Mouse (Mus musculus) kidney, embryonic 16.5 days (tissue): ENCODE measurements around the gene Caml. TPM values are rescaled to one million over a fixed set of nuclear protein-coding genes. Genes with fewer than 3 reads are reported as not detected.
"Not testable (repeated sequence)": the region's sequence is repeated elsewhere in the genome, so short reads cannot be mapped to it uniquely, and the experiment has no call there.

Experiments
- ATAC-seq: fragments of 200-750 bp; cut with Nextera tagmentation; 2 replicates; pipeline ENCODE4 v1.8.0; 2017; ENCODE audit warnings: moderate TSS enrichment; ENCODE audit not compliant: low FRiP score, low TSS enrichment
- H3K27ac ChIP-seq: fragments of 300-500 bp; sonication (generic); 2 replicates; pipeline ENCODE4 v1.5.1; 2014; ENCODE audit warnings: low read length
- H3K27me3 ChIP-seq: fragments of 300-500 bp; sonication (generic); 2 replicates; pipeline ENCODE4 v1.6.1; 2014; ENCODE audit warnings: low read length, control low read depth, mixed read lengths; ENCODE audit not compliant: insufficient read depth
- H3K36me3 ChIP-seq: fragments of 300-500 bp; sonication (generic); 2 replicates; pipeline ENCODE4 v1.6.1; 2014; ENCODE audit warnings: low read length, control low read depth, mixed read lengths; ENCODE audit not compliant: insufficient read depth
- H3K4me1 ChIP-seq: fragments of 300-500 bp; sonication (generic); 2 replicates; pipeline ENCODE4 v1.6.1; 2014; ENCODE audit warnings: low read length, control low read depth, mixed read lengths; ENCODE audit not compliant: insufficient read depth
- H3K4me2 ChIP-seq: fragments of 300-500 bp; sonication (generic); replicated peaks from 2 replicates; pipeline ENCODE4 v1.6.1; 2014; ENCODE audit warnings: low read depth, low read length
- H3K4me3 ChIP-seq: fragments of 300-500 bp; sonication (generic); 2 replicates; pipeline ENCODE4 v1.5.1; 2014; ENCODE audit warnings: mild to moderate bottlenecking, low read length
- H3K9ac ChIP-seq: fragments of 300-500 bp; sonication (generic); replicated peaks from 2 replicates; pipeline ENCODE4 v1.6.1; 2014; ENCODE audit warnings: low read length
- H3K9me3 ChIP-seq: fragments of 300-500 bp; sonication (generic); 2 replicates; pipeline ENCODE4 v1.6.1; 2016; ENCODE audit warnings: low read length, control low read depth
- WGBS: fragments of 180-500 bp; shearing (Covaris S2); extraction: QIAGEN DNeasy Blood & Tissue Kit; methylation state at CpG from one replicate; pipeline ENCODE4 v1.1.7; 2014; 5-methylcytosine and 5-hydroxymethylcytosine counted together
- polyA plus RNA-seq: library from polyadenylated mRNA; unstranded; fragments of >200 nt; fragmentation: Nextera tagmentation; extraction: Ambion mirVana; gene quantifications from 2 replicates; pipeline ENCODE4 v1.2.1, GENCODE M21; 2015

Caml gene
- polyA plus RNA-seq = 54.5 and 60.7 TPM in 2 replicates

DNA sequence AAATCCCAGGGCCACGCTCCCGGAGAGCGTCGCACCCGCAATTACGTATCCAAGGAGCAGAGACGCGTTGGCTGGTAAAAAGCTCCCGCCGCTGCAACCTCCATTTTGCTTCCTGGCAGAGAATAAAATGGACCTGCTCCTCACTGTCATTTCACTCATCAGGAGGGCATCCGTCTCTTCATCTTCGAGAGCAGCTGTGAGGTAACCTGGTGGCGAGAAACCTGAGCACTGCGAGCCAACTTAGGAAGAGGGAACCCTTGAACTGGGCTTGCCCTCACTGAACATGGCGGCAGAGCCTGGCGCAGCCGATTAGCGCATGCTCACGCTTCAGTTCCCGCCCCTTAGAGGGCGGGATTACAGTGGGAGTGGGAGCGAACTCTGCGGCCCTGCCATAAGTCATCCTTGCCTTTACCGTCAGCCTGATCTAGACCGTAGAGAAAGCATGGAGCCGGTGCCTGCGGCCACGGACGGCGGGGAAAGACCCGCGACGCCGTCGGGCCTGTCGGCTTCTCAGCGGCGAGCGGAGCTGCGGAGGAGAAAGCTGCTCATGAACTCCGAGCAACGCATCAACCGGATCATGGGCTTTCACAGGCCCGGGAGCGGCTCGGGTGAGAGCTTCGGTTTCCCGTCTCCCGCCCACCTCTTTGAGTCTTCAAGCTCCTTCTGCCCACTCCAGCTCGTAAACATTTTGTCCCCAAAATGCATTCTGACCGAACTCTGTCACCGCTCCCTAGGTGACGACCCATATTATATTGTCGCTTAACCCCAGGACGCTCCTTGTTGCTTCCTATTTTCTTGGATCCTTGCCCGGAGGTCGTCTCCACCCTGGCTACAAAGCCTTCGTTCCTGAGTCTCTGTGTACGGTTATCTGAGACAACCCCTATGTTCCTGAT lies at the start of gene Caml:
Gene Caml, plus strand, starts transcription at position 357 of the 893 bp plus-strand sequence.
- WGBS = under 1% methylated on average over 59 of the region's 59 CpGs
- H3K27me3 ChIP-seq = no peaks in the 10 kb centered on the region
- ATAC-seq = peak; percentile 99
- H3K4me2 ChIP-seq = peak within 1 kb of the TSS; percentile 64
- peaks cover 17% of the 10 kb centered on the region; the same call in 1 of the 2 replicates for H3K36me3 ChIP-seq
- H3K4me3 ChIP-seq = peak within 1 kb of the TSS; percentile 95
- peaks cover 14% of the 10 kb centered on the region for H3K4me1 ChIP-seq
- no peaks in the 10 kb centered on the region for H3K9me3 ChIP-seq
- H3K9ac ChIP-seq = peak within 1 kb of the TSS; percentile 92
- peak within 1 kb of the TSS; percentile 94 for H3K27ac ChIP-seq

- Histone ChIP-seq H3K4me1 (peaks cover 16% of the 10 kb centered on the region), H3K9ac (no peak within 1 kb of the TSS), H3K27ac (no peak within 1 kb of the TSS), H3K36me3 (no peaks in the 10 kb centered on the region), H3K27me3 (no peaks in the 10 kb centered on the region), H3K4me2 (no peak within 1 kb of the TSS), H3K4me3 (no peak within 1 kb of the TSS), H3K9me3 (0 out of 2 replicates have a peak, but pooled peaks cover 8% of the 10 kb centered on the region)
- no peak for ATAC-seq
- WGBS = 98% methylated on average over 2 of the region's 2 CpGs
Observed at GRCm38 (mm10) chr13:55573432-55573831, 49.4 kb upstream of the Caml start, which contains the start of gene Tmed9. TSS of gene Tmed9 (plus strand) at chr13:55573732.

- 69% methylated on average over 5 of the region's 5 CpGs for WGBS
- Histone ChIP-seq H3K36me3 (no peaks in the 10 kb centered on the region), H3K4me1 (peaks cover 11% of the 10 kb centered on the region), H3K27ac (no peak overlapping the region), H3K4me3 (no peak overlapping the region), H3K9ac (no peak overlapping the region), H3K27me3 (no peaks in the 10 kb centered on the region), H3K4me2 (no peak overlapping the region), H3K9me3 (peaks cover 13% of the 10 kb centered on the region; the same call in 1 of the 2 replicates)
- no peak for ATAC-seq
Observed at GRCm38 (mm10) chr13:55574321-55574720, 48.5 kb upstream of the Caml start.

GRCm38 (mm10) chr13:55575932-55576331 lies 46.9 kb upstream of the Caml start:
- no peak for ATAC-seq
- Histone ChIP-seq H3K27ac (no peak overlapping the region), H3K36me3 (no peaks in the 10 kb centered on the region), H3K4me1 (peaks cover 4% of the 10 kb centered on the region; the same call in 1 of the 2 replicates), H3K27me3 (no peaks in the 10 kb centered on the region), H3K9ac (no peak overlapping the region), H3K4me3 (no peak overlapping the region), H3K4me2 (no peak overlapping the region), H3K9me3 (peaks cover 13% of the 10 kb centered on the region; the same call in 1 of the 2 replicates)
- 58% methylated on average over 5 of the region's 5 CpGs for WGBS

DNA sequence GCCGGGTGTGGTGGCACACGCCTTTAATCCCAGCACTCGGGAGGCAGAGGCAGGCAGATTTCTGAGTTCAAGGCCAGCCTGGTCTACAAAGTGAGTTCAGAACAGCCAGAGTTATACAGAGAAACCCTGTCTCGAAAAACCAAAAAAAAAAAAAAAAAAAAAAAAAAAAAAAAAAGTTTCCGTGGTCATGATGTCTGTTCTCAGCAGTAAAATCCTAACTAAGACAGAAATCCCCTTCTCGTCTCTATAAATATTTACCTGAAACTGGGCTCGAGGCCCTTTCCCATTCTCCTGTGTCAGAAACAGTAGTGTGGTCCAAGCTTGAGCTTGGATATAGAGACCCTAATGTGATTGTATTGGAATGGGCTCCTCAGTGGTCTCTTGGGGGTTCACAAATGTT lies 45.9 kb upstream of the Caml start:
- not testable (repeated sequence) for H3K4me1 ChIP-seq, H3K4me2 ChIP-seq, H3K27me3 ChIP-seq, H3K27ac ChIP-seq, H3K9ac ChIP-seq, H3K36me3 ChIP-seq, ATAC-seq, H3K4me3 ChIP-seq
- peaks cover 13% of the 10 kb centered on the region; the same call in 1 of the 2 replicates for H3K9me3 ChIP-seq
- 84% methylated on average over 7 of the region's 7 CpGs for WGBS

- 82% methylated on average over 4 of the region's 4 CpGs for WGBS
- no peak overlapping the region for H3K4me3 ChIP-seq
- H3K9me3 ChIP-seq = peaks cover 13% of the 10 kb centered on the region; the same call in 1 of the 2 replicates
- no peak for ATAC-seq
- no peaks in the 10 kb centered on the region for H3K36me3 ChIP-seq
- H3K4me1 ChIP-seq = no peaks in the 10 kb centered on the region
- H3K4me2 ChIP-seq = no peak overlapping the region
- no peaks in the 10 kb centered on the region for H3K27me3 ChIP-seq
- H3K9ac ChIP-seq = no peak overlapping the region
- H3K27ac ChIP-seq = no peak overlapping the region
Observed at GRCm38 (mm10) chr13:55578086-55578485, 44.7 kb upstream of the Caml start.

DNA sequence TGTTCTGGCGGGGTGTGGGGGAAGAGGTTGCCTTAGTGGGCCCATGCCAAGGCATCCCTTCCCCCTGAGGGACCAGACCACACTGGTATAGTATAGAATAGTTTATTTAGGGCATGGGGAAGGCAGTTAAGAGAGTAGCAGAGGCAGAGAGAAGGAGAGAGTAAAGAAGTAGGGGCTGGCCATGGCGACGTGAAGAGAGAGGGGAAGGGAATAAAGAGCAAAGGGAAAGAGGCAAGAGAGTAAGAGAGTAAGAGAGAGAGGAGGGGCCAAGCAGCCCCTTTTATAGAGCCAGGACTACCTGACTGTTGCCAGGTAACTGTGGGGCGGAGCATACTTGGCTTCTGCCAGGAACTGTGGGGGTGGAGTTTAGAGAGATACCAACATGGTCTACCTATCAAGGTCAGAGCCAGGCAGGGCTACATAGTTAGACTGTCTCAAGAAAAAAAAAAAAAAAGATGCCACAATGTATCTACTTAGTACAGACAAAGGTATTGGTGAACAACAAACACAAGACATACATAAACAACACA lies 30.8 kb upstream of the Caml start:
- 79% methylated on average over 4 of the region's 4 CpGs for WGBS
- peak; percentile 50; the same call in 1 of the 2 replicates for ATAC-seq
- Histone ChIP-seq H3K4me2 (no peak overlapping the region), H3K27ac (no peak overlapping the region), H3K27me3 (peaks cover 5% of the 10 kb centered on the region; the same call in 1 of the 2 replicates), H3K4me1 (peaks cover 7% of the 10 kb centered on the region), H3K9ac (no peak overlapping the region), H3K9me3 (no peaks in the 10 kb centered on the region), H3K4me3 (no peak overlapping the region), H3K36me3 (peaks cover 21% of the 10 kb centered on the region)

- ATAC-seq = peak; percentile 99
- peaks cover 5% of the 10 kb centered on the region; the same call in 1 of the 2 replicates for H3K27me3 ChIP-seq
Observed at GRCm38 (mm10) chr13:55592512-55593253, 30.1 kb upstream of the Caml start.

DNA sequence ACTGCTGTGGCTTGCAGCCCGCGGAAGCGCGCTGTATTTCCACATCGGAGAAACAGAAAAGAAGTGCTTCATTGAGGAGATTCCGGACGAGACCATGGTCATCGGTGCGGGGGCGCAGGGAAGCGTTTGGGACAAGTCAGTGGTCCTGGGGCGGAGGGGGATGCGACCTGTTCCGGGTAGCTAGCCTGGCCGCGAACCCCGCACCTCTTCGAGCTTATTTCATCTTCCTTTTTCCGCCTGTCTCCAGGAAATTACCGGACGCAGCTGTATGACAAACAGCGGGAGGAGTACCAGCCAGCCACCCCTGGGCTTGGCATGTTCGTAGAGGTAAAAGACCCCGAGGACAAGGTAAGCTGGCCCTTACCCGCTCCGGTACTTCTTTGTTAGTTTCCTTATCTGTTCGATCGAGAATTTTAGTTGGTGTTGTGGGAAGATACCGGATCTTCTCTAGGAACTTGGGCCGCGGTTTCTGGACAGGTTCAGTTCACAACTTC lies 29.5 kb upstream of the Caml start:
- under 1% methylated on average over 31 of the region's 31 CpGs for WGBS
- peaks cover 5% of the 10 kb centered on the region; the same call in 1 of the 2 replicates for H3K27me3 ChIP-seq
- peak; percentile 39 for ATAC-seq

More at GRCm38 (mm10) chr13:55592512-55593253, 30.1 kb upstream of the Caml start:
- Histone ChIP-seq H3K9ac (peak overlapping the region; percentile 86), H3K4me1 (peaks cover 7% of the 10 kb centered on the region), H3K4me3 (peak overlapping the region; percentile 93), H3K27ac (0 out of 2 replicates have a peak overlapping the region, but pooled peaks have one; percentile 48), H3K36me3 (peaks cover 26% of the 10 kb centered on the region), H3K4me2 (peak overlapping the region; percentile 77), H3K9me3 (no peaks in the 10 kb centered on the region)
- 5% methylated on average over 29 of the region's 29 CpGs for WGBS

More for the DNA sequence above, 29.5 kb upstream of the Caml start:
- no peaks in the 10 kb centered on the region for H3K9me3 ChIP-seq
- H3K4me2 ChIP-seq = peak overlapping the region; percentile 77
- H3K4me3 ChIP-seq = peak overlapping the region; percentile 93
- H3K36me3 ChIP-seq = peaks cover 30% of the 10 kb centered on the region
- peak overlapping the region; percentile 86 for H3K9ac ChIP-seq
- H3K27ac ChIP-seq = 0 out of 2 replicates have a peak overlapping the region, but pooled peaks have one; percentile 6
- H3K4me1 ChIP-seq = peaks cover 7% of the 10 kb centered on the region
